23 mouse cellular contexts compared by ENCODE assay signal in the genomic region with DNA sequence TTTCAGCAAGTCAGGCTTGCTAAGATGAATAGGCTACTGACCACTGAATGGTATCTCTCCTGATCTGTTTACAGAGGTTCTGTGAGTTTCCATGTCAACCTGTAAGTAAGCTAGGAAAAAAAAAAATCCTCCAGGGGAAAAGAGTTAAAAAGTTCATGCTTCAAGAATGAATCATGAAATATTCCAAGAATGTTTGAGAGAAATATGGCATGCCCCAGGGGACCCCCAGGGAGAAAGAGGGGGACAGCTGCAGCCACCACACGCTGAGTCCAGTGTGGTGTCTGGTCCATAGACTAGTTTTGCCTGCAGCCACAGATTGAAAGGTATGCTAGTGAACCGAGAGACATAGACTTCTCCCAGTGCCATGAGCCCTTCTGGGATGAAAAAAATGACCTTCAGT. TPM values are rescaled to one million over a fixed set of nuclear protein-coding genes. Genes with fewer than 3 reads are reported as not detected.
DNase-seq lines count a peak whose midpoint lies in the region; ATAC-seq and TF ChIP-seq lines count a peak whose summit lies in the region.
"Had no signal": no experiment of that assay in that cellular context is flagged by ENCODE, and none has a peak within 500 bp of the region (broad histone marks: within the 10 kb centered on the region; RNA-seq: fewer than 3 reads in every experiment).

No protein-coding gene starts in this region.

- no peak overlapping the region for H3K9ac ChIP-seq in kidney, embryonic 15.5 days
- H3K9ac ChIP-seq: embryonic facial prominence, embryonic 12.5 days; forebrain, embryonic 15.5 days; heart, embryonic 15.5 days had no signal

- no peak for TF ChIP-seq CTCF in C2C12 (IDR thresholded peaks at IDR 0.05; ENCODE audit: control insufficient read depth, insufficient read depth, insufficient read length)

- H3K79me2 ChIP-seq in C2C12 (ENCODE audit: control insufficient read depth, insufficient read depth) = no peaks in the 10 kb centered on the region

- H3ac ChIP-seq in C2C12 (ENCODE audit: control insufficient read depth, insufficient read length, low read depth) = no peak overlapping the region

- no peak overlapping the region for H3K4me2 ChIP-seq in kidney, embryonic 15.5 days
- H3K4me2 ChIP-seq: embryonic facial prominence, embryonic 12.5 days; forebrain, embryonic 15.5 days; heart, embryonic 15.5 days had no signal

- no peak overlapping the region for H3K27ac ChIP-seq in kidney, embryonic 15.5 days
- H3K27ac ChIP-seq: embryonic facial prominence, embryonic 12.5 days; forebrain, embryonic 15.5 days; heart, adult 2 months; heart, embryonic 15.5 days; hindbrain, embryonic 10.5 days; hindbrain, postnatal 0 days had no signal

- H3K27me3 ChIP-seq in kidney, embryonic 15.5 days = no peaks in the 10 kb centered on the region
- H3K27me3 ChIP-seq in C2C12 (ENCODE audit: control insufficient read depth, insufficient read depth, insufficient read length) = no peaks in the 10 kb centered on the region
- H3K27me3 ChIP-seq: embryonic facial prominence, embryonic 12.5 days; forebrain, embryonic 15.5 days; heart, embryonic 15.5 days had no signal

- DNase-seq in gastrocnemius, adult 18-20 months (ENCODE audit: low spot score) = peak; percentile 18
- DNase-seq in gastrocnemius, adult 8-10 months (ENCODE audit: low spot score in 2 of 2) = no peak
- DNase-seq in kidney, postnatal 4 days = peak; percentile 17 to 29
- DNase-seq in gastrocnemius, postnatal 14 days = peak; percentile 20
- no peak for DNase-seq in thymus, postnatal 14 days
- no peak for DNase-seq in c-Kit-positive CD71-positive TER-119-positive erythroid progenitor cells, embryonic 14.5 days (ENCODE audit: low spot score)
- DNase-seq: adrenal gland, postnatal 10 days; cerebellum, adult 11 months; cerebellum, postnatal 14 days; heart, adult 2 months; liver; right cerebral cortex, adult 18-20 months had no signal

- WGBS in kidney, embryonic 15.5 days = 60% methylated on average over 2 of the region's 2 CpGs

- intact Hi-C loops in gastrocnemius, postnatal 14 days (cut with DNase I; ENCODE audit: low total_unique reads) = no loop called here

- no peaks in the 10 kb centered on the region for H3K79me3 ChIP-seq in C2C12 (ENCODE audit: low read depth)

- H3K36me3 ChIP-seq in kidney, embryonic 15.5 days = no peaks in the 10 kb centered on the region
- no peaks in the 10 kb centered on the region for H3K36me3 ChIP-seq in C2C12 (ENCODE audit: control insufficient read depth, insufficient read depth)
- H3K36me3 ChIP-seq: embryonic facial prominence, embryonic 12.5 days; forebrain, embryonic 15.5 days; heart, embryonic 15.5 days; hindbrain, embryonic 10.5 days had no signal

- no peak for ATAC-seq in kidney, embryonic 15.5 days (replicated peaks; ENCODE audit: low FRiP score)
- ATAC-seq: activated CD4-positive, CD25-positive, alpha-beta regulatory T cell, adult 4 months; forebrain, embryonic 15.5 days; hindbrain, postnatal 0 days; intestine, postnatal 0 days; lung, postnatal 0 days; midbrain, embryonic 16.5 days had no signal

- no peak overlapping the region for H3K4me3 ChIP-seq in kidney, embryonic 15.5 days (replicated peaks)
- H3K4me3 ChIP-seq in C2C12 (ENCODE audit: insufficient read depth, poor library complexity, severe bottlenecking) = no peak overlapping the region
- H3K4me3 ChIP-seq: embryonic facial prominence, embryonic 12.5 days; forebrain, embryonic 15.5 days; heart, adult 2 months; heart, embryonic 15.5 days; hindbrain, embryonic 10.5 days had no signal

- H3K4me1 ChIP-seq in kidney, embryonic 15.5 days = no peaks in the 10 kb centered on the region
- H3K4me1 ChIP-seq: embryonic facial prominence, embryonic 12.5 days; forebrain, embryonic 15.5 days; heart, embryonic 15.5 days had no signal

- no peaks in the 10 kb centered on the region for H3K9me3 ChIP-seq in kidney, embryonic 15.5 days (replicated peaks)
- H3K9me3 ChIP-seq: embryonic facial prominence, embryonic 12.5 days; forebrain, embryonic 15.5 days; heart, embryonic 15.5 days; hindbrain, embryonic 10.5 days had no signal

TF ChIP-seq in C2C12, 6 proteins besides CTCF, POLR2A, EP300 and RAD21:
- TF ChIP-seq FOSL1 (IDR thresholded peaks at IDR 0.05; ENCODE audit: insufficient read depth, low read length, poor library complexity, severe bottlenecking) (peak; percentile 72), USF1 (IDR thresholded peaks at IDR 0.05; ENCODE audit: low read depth) (no peak), MYOD1 (IDR thresholded peaks at IDR 0.05; ENCODE audit: control insufficient read depth, insufficient read length, low read depth) (peak; percentile 98)

RNA-seq across cellular contexts. Expression of gene Fggy, which starts 56.1 kb away (rescaled TPM):
- 10 to 100 TPM in 1 of 2 experiments, 1 to 10 TPM in 1; 7.8 to 11.7 TPM for total RNA-seq in gastrocnemius, adult 18-20 months (2021)
- total RNA-seq in gastrocnemius, adult 8-10 months (2022) = 10 to 100 TPM in 3 of 4 experiments, 1 to 10 TPM in 1; 8.5 to 16.5 (median 12.4) TPM
- 25.4 and 30.0 TPM in 2 replicates for polyA plus RNA-seq in kidney, embryonic 15.5 days (2015; fragmentation: Nextera tagmentation; extraction: Ambion mirVana)
- polyA plus RNA-seq in C2C12 (2012; fragmentation: generic; extraction: Trizol) = 10.8 TPM
- 1 to 10 TPM; 6.7 to 7.3 TPM for total RNA-seq in gastrocnemius, postnatal 14 days (2021)

Comparison
In these comparisons a context has a peak if more than half of its experiments do, and no peak if none do; other contexts are left out.
1. DNase-seq: peak in gastrocnemius, adult 18-20 months (single experiment), kidney, postnatal 4 days (2 of 2) and gastrocnemius, postnatal 14 days (single experiment); none in gastrocnemius, adult 8-10 months (0 of 2), thymus, postnatal 14 days (single experiment) and c-Kit-positive CD71-positive TER-119-positive erythroid progenitor cells, embryonic 14.5 days (single experiment).